Mouse (Mus musculus): ENCODE data around the gene Sec24d.

DNA sequence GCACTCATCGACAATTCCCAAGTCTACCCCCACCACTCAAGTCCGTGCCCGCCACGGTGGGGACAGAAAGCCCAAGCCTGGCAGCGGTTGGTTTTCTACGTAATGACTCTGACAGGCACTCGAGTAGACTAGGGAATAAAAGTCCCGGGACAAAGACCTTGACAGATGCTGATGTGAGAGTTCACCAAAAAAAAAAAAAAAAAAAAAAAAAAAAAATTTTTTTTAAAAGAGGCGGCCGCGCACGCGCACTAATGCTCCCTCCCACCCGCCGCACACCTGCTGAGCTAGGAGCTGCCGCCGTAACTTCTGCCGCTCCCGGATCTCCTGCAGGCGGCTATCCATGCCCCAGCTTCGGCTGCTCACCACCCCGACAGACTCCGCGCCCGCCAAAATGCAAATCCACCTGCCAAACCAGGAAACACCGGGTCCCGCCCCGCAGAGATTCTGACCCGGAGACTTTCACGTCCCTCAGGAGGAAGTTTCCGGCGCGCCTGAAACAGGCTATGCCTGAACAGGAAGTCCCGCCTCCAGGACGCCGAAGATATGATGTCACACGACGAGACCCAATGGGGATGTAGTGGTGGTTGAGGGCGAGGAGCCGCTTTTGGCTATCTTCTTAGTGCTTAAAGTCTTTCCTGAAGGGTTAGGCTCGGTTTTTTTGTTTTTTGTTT lies 118.4 kb downstream of the Sec24d start, which contains the start of gene Mettl14:
- TF ChIP-seq CTCF (IDR thresholded peaks at IDR 0.05; ENCODE audit: low read depth) (no peak), EP300 (IDR thresholded peaks at IDR 0.05; ENCODE audit: low read depth) (no peak)

Data from liver, embryonic 14.5 days (tissue).